Mouse (Mus musculus) CD8-positive naive resting alpha-beta T cell, adult 2 months (primary cell): Measurements from ENCODE around the gene Kremen2.
A peak's percentile ranks its signal among the peaks of the same experiment; 100 is the strongest.

Experiments used
- DNase-seq, 2 experiments: peaks; one replicate each; pipeline ENCODE4 v3.0.0; 2022; ENCODE audit warnings: low read depth in 2 of 2, low spot score in 2 of 2

Gene Kremen2

GRCm38 (mm10) chr17:23760231-23760630, 14.6 kb upstream of the Kremen2 start:
- DNase-seq: no peak

GRCm38 (mm10) chr17:23758801-23759200, 13.2 kb upstream of the Kremen2 start:
- DNase-seq: no peak

DNA sequence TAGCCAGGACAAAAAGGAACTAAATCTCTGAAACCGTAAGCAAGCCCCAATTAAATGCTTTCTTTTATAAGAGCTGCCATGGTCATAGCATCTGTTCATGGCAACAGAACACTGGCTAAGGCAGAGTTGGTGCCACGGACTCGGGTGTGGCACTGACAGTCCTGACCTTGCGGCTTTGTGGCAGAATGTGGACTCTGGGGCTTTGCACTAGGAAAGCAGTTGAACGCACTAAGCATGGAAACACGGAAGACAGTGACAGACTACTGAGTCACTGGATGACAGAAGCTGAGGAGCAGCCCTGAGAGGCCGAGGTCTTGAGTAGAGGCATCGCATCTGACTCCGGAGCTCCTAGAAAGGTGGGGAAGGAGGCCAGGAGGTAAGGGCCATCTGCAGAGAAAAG, 11.9 kb upstream of the Kremen2 start:
- DNase-seq: no peak

GRCm38 (mm10) chr17:23755689-23756088, 10.1 kb upstream of the Kremen2 start:
- no peak for DNase-seq

DNA sequence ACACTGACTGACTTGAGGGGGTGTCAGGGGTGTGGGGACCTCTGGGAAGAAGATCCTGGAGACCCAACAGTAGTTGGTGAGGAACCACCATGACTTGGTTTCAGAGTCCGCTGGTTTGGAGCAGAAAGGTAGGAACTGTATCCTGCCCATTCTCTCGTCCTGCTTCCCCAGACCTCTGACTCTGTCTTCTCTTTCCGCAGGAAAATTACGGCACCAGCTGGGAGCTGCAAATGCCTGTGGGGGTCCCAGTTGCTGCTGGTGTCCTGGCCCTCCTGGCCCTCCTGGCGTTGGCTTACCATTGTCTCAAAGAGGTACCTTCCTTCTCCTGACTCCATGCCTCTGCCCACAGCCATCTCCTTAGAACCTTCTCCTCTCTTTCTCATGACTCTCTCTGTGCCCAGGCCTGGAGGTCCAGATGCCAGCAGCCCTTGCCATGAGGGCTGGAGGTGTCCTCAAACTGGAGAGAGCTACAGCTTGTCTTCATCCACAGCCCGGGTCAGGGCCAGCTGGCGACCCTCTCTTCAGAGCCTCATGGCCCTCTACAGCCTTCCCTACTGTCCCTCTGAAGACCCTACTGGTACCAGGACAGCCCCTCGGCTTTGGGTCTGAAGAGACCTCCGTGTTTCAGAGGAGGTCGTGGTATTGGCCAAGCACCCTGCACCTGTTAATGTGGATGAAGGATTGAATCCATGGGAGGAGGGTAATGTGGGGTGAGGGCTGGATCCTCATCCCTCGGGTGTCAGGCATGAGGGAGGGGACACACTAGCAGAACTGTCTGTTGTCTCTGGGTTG, 4.0 kb upstream of the Kremen2 start:
- no peak for DNase-seq

GRCm38 (mm10) chr17:23748631-23749391, 3.2 kb upstream of the Kremen2 start:
- DNase-seq: peak; percentile 58 to 76

- no peak for DNase-seq
Measured at GRCm38 (mm10) chr17:23748026-23748425, 2.4 kb upstream of the Kremen2 start.

- DNase-seq: no peak
Measured at GRCm38 (mm10) chr17:23747471-23747870, 1.8 kb upstream of the Kremen2 start.

DNA sequence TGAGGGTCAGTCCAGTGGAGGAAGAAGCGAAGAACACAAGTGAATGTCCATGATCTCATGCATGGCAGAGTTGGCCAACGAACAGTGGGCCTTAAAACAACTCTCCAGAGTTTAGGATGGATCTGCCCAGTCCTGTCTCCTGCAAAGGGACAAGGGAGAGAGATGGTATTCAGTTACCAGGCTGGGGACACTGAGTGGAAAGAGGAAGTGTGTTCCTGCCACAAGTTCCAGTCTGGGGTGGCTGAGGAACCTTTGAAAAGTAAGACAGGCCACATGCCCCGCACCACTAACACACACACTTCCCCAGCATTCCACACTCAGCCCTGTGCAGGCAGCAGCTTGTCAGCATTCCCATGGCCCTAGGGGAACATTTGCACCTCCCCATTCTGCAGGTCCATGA, 1.1 kb upstream of the Kremen2 start:
- DNase-seq: no peak

- no peak for DNase-seq
Measured at GRCm38 (mm10) chr17:23746311-23746710, 678 bp upstream of the Kremen2 start.

GRCm38 (mm10) chr17:23744651-23745050, 982 bp downstream of the Kremen2 start:
- DNase-seq: no peak

DNA sequence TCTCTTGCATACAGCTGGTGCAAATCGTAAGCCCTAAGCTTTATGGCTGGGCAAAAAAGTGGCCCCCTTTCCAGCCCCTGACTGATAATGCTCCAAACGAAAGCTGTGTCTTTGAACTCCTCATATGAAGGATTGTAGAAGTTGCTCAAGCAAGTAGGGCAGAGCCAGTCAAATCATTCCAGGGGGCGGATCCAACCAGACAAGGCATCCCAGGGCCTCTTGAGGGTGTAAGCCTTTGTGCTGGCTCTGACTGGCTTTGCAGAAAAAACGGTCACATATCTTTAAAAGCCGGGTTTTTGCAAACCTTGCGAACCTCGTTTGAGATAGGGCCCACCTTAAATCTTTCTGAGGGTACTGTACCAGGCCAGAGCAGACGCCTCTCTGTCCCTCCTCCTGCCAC, 1.6 kb downstream of the Kremen2 start:
- DNase-seq: no peak

- DNase-seq: no peak
Measured at GRCm38 (mm10) chr17:23742941-23743340, 2.7 kb downstream of the Kremen2 start.

GRCm38 (mm10) chr17:23742210-23742793, 3.3 kb downstream of the Kremen2 start:
- DNase-seq: peak; percentile 35 to 50

DNA sequence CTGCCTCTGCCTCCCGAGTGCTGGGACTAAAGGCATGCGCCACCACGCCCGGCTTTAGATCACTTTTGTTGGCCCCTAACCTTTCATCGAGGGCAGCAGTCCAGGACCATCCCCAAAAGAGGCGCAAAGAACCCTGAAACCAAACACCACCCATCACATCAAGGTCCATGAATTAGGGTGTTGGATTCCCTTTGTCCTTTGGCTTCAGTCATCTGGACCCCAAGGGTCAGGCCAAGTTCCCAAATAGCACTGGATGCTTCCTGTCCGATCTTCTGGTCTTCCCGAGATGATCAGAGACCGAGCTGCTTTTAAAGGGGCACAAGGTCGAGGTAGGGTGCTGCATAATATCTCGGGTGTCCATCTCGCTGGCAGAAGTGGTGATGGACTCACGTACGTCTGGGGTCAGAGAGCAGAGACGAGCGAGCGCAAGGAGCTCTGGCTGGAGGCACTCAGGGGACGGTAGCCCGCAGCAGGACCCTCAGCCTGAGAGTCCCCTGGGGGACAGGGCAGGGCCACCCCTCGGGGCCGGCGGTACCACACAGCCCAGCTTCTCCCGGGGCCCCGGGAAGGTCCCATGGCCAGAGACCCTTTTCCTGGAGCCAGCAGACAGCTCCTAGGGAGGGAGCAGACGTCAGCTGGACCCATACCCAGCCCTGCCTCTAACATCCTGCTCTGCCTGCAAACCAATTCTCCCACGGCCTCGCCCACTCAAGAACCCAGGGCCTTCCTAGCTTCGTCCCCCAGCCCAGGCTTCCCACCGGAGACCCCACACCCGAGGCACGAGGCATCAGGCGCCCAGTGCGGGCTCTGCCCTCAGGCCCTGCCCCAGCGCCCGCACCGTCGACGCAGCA, 4.0 kb downstream of the Kremen2 start:
- no peak for DNase-seq

- no peak for DNase-seq
Measured at GRCm38 (mm10) chr17:23740598-23741021, 5.0 kb downstream of the Kremen2 start, which contains the start of gene Paqr4. Gene Paqr4, minus strand, starts transcription at chr17:23740867.

- peak; percentile 57 to 69 for DNase-seq
Measured at GRCm38 (mm10) chr17:23740136-23740584, 5.5 kb downstream of the Kremen2 start.

DNA sequence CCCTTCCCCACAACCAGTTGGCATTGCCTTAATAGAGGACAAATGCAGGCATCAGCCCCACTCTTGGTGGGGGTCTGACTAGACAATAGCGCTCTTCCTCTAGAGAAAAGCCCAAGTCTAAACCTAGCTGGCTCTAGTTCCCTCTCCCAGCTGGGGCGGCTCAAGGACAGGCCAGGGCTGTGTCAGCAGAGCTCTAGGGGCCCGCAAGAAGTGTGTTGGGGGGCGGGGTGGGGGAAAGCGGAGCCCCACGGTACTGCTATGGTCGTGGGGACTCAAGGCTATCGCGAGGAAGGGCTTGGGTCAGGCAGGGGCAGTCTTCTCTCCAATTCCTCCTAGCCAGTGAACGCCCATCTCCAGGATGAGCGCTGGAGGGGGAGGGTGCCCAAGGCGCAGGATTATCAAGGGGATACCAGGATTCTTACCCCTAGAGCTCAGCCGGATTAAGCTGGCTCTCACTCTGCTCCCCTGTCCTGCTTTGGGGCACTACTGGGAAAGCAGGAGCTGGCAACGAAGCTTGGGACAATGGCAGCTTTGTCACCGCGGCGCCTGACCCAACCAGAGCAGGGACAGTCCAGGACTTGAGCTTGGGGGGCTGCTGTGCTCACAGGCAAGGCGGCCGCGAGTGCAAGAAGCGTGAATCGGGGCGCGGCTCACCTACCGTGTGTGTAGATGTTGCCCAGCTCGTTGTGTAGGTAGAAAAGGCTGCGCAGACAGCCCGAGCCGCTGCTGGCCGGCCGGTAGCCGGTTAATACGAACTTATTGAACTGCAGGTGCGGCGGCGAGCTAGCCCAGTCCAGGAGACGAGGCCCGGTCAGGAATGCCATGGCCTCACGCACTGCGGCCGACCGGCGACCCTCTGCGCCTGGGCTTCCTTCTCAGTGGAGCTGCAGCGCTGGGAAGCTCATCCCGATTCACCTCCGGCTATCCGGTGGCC, 6.2 kb downstream of the Kremen2 start:
- DNase-seq: no peak

GRCm38 (mm10) chr17:23738836-23739201, 6.8 kb downstream of the Kremen2 start:
- DNase-seq: no peak
